Mouse (Mus musculus) kidney, postnatal 25 days (tissue): ENCODE results near the gene Slc12a7.

Experiments used
- DNase-seq, 2 experiments: peaks; one replicate each; pipeline ENCODE4 v3.0.0; 2021; ENCODE audit warnings: mixed read lengths in 2 of 2

The Slc12a7 gene

DNA sequence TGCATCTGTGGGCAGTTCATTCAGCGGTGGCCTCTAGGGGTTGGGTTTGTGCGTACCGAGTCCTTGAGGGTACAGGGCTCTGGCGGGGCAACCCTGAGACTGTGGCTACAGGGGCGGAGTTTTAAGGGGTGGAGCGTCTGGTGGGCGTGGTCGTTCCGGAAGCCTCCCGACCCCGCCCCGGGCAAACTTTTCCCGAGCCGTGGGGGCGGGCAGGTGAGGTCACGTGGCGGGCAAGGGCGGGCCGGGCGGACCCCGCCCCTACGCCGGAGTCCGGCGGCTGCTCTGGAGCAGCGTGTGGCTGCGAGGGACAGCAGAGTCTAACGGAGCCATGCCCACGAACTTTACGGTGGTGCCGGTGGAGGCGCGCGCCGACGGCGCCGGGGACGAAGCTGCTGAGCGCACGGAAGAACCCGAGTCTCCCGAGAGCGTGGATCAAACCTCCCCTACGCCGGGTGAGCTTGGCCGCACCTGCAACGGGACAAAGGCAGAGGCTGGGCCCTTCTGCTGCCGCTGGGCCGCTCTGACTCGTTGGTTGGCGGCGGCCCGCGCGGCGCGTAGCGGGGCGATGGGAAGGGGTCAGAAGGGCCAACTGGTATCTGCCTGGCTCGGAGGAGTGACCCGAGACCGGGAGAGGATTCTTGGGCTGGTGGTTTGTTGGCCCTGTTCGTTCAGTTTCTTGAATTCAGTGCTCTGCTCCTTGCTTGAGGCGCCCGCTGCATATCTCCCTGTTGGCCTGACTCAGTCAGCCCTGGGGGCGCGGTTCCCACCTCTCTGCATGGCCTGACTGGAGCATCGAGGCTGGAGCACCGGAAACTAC, 30.8 kb downstream of the Slc12a7 start:
- peak; percentile 97 to 98 for DNase-seq

DNA sequence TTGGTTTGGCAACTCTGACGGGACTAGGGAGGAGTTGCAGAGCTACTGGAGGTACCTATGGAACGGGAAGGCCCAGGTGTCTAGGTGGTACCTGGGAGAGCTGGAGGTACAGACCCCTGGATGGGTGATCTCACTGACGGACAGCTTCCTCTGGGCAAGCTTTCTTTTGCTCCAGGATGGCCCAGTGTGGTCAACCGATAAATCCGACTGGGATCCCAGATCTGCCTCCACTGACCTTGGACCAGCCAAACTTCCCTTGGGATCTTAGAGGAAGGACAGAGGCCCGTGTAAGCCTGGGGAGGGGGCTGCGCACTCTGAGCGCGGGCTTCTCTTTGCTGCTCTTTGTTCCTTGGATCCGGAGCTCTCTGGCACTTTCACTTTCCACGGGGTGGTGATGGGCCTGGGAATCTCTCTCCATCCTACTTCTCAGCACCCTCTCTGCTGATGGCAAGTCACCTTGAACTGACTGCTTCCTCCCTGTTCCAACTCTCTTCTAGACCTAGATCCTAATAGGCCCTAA, 31.4 kb downstream of the Slc12a7 start:
- DNase-seq: peak; percentile 64 to 78

DNA sequence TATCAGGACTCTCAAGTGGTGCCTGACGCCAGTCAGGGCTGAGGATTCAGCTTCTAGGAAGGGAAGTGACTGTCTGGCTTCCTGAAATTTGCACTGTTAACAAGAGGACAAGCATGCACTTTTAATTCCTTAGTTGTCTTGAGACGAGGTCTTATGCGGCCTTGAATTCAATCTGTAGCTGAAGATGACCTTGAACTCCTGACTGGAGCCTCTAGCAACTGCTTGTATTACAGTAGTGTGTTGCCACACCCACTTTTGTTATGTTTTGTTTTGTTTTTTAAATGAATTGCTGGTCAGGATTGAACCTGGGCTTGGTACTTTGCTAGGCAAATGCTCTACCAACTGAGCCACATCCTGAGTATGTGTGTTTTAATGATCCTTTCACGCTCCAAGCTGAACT, 32.5 kb downstream of the Slc12a7 start:
- no peak for DNase-seq

DNA sequence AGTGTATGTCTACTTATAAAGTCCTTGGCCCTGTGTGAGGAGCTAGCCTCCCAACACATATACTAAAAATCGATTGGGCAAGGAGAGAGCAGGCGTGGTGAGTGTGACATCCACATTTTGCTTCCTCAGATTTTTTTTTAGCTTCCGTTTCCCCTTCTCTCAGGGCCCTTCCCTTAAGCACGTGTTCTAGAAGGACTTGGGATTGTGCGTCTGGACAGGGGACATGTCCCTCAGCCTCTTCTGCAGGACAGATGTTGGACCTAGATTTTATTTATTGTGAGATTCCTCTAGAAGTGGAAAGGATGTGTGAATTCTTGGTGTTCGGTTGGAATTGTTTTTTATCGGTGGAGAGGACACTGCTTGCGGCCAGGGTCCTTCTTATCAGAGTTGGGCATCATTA, 34.3 kb downstream of the Slc12a7 start:
- DNase-seq: no peak

DNA sequence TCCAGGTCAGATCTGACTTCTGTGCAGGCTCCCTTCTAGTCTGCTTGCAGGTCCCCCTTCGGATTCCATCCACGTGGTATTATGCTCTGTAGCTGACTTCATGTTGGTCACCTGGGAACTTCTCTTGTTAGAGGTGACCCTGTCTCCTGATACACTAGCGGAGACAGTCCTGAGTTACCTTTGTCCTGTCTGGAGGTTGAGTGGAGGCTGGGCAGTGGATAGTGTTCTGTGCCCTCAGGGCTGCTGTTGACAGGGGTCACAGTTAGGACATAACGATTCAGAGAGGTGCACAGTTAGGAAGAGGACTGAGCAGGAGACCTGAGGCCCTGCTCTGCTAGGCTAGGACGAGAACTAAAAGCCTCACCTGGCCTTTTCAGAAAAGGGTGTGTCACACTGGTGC, 34.9 kb downstream of the Slc12a7 start:
- DNase-seq: peak; percentile 46 to 78

DNA sequence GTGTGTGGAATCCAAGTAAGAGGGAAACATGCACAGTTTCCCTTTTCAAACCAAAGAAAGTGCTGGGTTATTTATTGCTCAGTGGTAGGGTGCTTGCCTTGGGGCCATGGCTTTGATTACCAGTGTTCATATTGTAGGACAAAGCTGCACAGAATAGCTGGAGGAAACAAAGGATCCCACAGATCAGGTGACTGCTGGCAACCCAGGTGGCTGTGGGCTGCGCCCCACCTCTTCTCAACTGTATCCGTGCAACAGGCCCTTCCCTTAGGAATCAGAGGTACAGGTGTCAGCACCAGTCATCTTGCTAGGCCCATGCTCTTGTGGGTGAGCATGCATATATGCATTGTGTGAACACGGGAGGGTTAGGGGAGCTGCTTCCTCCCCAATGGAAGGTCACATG, 35.4 kb downstream of the Slc12a7 start:
- DNase-seq: no peak

DNA sequence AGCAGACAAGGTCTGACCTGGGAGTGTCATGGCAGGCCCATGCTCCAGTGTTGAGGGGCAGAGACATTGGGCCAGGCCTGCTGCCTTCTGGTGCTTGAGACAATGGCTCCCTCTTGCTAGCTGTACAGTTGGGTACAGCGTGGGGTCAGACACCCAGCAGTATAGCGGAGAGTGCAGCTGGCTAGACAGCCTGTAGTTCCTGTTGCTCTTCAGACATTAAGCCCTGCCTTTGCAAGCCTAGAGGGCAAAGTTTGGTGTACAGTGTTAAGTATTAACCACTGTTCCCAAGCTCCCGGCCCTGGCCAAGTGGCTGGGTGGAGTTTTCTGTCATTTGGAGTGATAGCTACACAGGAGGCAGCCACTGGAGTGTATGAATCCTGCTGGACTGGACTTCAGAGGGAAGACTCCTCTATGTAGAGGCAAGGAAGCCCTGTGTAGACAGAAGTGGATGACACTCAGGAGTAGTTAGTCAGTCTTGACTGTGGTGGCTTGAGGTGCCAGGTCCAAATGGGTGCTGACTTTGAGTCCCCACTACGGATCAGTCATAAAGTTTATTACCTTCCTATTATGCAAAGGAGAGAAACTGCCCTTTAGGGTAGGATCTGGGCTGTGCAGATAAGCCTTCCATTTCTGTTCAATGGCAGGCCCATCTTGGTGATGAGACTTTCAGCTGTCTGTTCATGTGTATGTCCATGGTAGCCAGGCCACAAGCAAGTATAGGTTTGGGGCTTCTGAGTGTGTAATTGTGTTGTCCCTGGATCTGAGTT, 37.2 kb downstream of the Slc12a7 start:
- peak; percentile 79 to 92 for DNase-seq

DNA sequence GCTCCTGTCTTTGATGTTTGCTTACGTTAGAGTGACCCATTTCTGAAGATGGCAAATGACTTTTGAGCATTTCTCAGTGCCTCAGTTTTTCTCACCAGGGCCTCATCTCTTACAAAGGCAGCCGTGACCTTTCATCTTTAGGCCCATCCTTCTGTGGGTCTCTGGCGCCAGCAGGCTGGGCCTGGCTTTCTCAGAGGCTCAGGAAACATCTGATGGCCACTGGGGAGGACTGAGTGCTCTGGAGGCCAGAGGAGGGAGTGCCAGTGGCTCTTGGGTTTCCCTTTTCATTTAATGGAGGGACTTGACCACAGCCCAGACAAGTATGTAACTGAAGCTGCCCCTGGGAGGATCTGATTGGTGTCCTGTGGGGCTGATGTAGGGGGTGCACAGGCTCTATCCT, 38.2 kb downstream of the Slc12a7 start:
- peak; percentile 41 to 72 for DNase-seq

DNA sequence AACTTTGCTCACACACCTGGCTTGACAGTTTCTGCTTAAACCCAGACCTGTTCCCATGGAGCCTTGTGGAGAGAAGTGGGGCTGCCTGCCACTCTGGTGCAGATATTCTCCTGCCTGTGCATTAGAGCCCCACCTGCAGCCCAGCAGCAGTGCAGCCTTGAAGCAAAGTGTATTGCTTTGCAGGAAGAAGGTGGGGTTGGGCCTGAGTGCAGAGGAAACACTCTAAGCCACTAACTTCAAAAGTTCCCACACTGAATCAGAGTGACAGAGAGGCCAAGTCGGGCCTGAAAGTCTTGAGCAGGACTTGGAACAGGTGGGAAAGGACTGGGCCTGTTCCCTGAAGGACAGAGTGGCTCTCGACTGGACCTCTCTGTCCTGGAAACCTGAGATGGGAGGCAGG, 39.8 kb downstream of the Slc12a7 start:
- DNase-seq: peak; percentile 23 to 55

DNA sequence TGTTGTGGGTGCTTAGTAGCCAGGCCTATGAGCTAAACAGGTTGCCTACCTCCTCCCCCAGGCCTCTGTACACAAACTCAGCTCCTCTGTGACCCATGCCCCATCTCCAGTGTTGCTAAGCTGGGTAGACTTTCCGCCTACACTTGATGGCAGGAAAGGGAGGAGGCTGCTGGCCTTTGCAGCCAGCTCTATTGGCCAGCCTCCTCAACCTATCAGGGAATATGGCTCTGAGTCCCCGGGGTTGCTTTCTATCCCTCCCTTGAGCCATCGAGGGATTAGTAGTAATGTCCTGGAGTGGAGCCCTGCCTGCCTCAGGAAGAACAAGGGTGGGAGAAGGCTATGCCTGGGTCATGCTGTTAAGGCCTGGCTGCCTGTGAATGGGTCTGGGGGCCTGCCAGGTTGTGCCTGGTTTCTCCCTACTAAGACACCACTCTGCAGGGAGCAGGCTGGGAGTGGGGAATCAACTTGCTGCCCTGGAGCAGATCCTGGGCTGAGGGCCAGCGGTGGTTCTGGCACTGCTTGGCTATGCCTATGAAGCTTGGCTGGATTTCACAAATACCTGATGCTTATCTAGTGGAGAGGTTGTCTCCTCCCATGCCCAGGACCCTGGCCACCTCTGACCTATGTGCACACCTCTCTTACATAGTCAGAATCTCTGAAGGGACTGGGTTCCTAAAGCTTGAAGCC, 40.8 kb downstream of the Slc12a7 start:
- peak; percentile 88 for DNase-seq

DNA sequence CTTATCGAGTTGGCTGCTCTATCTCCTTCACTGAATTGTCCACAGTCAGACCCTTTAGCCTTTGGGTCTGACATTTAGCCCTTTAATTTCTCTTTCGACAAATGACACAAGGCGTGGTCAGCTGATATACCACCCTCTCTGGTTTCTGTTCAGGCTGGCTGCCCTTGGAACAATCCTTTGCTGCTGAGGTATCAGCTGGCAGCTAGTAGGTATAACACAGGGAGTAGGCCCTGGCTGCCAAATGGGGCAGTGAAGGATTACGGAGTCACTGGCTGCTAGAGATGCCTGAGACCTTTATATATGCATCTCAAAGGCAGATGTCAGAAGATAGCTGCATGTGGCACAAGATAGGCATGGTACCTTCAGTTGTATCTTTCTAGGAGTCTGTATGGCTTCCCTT, 42.9 kb downstream of the Slc12a7 start:
- DNase-seq: peak in 1 of 2 experiments; percentile 32

DNA sequence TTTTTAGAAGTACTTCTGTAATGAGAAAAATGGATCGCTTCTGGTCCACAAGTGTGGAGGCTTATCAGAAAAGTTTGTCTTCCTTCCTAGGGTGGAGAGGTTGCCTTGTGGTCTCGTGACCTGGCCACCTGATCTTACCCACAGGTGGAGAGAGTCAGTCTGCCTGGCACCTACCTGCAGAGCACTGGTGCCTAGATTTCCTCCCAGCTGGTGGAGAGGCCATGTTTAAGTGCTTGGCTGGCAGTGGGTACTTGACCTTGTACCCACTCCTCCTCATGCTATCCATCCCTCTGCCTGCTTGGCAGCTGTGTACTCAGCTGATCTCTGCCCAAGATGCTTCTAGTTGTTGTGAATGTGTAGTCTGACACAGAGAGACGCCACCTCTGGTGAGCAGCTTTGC, 44.7 kb downstream of the Slc12a7 start:
- DNase-seq: no peak

DNA sequence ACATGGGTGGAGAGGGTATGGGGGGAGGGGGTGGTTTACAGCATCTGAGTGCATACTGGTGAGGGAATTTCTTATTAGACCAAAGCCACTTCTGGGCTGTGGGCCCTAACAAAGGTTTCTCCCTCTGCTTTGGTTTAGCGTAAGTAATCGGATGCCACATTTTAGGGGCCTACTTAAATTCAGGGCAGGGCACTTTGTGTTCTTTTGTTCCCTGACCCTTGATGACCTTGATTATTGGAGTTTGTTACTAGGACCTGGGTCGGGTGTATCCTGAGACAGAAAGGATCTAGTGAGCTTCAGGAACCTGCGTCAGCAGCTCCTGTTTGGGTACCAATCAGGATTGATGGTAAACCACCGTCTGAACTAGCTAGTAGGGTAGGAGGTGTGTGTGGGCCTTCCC, 49.6 kb downstream of the Slc12a7 start:
- no peak for DNase-seq

DNA sequence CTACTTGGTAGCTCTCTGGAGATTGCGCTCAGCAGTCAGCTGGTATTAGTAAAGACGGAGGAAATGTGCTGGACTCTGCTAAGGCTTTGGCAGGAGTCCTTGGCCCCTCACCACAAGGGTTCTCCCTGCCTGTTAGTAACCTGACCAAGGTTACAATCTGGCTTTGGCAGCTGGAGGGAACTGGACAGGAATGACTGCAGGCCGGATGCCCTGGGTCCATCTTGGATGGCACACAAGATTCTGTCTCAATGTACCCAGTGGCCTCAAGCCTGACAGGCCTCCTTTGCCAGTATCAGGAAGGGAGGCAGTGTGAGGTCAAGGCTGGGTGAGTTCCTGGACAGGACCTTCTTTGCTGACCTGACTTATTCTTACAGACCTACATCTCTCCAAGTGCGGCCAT, 59.3 kb downstream of the Slc12a7 start:
- DNase-seq: no peak

DNA sequence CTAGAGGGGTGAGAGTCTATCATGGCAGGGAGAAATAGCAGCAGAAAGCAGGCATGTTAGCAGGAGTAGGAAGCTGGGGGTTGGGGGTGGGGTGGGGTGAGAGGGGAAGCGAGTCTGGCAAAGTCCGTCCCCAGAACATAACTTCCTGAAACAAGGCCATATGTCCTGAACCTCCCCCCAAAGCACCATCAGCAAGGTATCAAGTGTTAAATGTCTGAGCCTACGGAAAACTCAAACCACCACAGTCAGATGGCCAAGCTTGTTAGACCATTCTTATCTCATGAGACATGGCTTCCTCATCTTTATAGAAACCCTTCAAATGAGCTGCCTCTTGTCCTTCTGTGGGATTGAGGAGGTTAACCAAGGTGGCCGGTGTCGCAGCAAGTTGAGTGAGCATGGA, 60.3 kb downstream of the Slc12a7 start:
- no peak for DNase-seq

DNA sequence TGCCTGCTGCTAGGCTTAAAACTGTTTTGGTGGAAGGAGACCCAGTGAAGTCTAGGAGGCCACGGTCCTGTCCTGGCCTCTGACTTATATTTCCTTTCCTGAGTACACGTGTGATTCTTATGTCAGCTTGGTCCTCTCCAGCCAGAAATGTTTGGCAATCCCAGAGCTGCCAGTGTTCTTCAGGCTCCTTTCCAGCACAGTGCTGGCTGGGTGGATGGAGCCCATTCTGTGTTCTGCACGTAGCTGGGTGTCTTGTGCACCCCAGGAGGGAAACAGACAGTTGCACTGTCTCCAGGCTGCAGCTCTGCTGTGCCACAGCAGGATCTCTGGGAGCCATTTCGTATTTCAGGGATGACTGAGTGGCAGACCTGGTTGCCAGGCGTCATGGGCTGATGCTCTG, 66.2 kb downstream of the Slc12a7 start:
- DNase-seq: no peak

DNA sequence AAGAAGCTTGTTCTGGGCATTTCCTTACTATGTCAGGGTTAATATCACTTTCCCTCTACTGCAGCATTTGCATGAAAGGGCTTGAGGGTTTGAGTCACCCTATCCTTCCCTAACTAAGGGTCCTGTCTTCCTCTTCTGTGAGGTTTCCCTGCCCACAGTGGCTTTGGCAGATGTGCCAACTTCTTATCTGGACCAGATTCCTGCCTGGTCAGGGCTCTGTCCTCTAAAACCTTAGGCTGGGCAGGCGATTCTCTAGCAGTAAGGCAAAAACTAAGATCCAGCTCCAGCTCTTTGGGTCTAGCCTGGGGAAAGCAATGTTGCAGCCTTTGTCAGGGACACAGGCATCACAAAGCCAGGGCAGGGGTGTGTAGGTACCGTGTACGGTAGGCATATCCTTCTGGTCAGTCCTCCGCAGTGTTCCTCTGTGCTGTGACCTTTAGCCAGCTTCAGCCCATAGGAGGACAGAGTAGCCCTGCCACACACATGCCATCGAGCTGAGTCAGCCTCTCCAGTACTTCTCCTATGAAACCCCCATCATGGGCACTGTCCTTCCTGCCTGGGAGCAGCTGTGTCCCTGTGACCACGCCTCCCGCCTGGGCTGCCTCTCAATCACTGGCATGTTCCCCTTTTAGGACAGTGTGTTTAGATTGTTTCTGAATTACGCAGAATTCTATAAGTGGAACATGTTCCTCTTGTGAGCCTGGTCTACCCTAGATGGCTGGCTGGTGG, 70.7 kb downstream of the Slc12a7 start:
- peak; percentile 8 to 62 for DNase-seq

DNA sequence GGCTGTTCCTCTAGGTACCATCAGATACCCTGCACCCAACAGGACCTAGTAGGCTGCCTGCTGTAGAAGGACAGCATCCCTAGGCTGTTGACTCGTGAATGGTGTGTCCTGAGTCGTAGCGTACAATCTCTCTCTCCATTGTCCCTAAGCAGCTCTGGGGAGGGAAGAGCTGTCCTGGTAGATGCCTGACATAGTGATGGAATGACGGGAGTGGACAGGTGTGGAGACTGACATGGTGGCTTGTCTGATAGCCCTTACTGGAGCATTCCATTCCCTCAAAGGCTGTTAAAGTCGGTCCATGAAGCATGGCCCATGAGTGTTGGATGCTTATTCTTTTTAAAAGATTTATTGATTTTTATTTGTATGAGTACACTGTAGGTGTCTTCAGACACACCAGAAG, 72.0 kb downstream of the Slc12a7 start:
- DNase-seq: no peak

DNA sequence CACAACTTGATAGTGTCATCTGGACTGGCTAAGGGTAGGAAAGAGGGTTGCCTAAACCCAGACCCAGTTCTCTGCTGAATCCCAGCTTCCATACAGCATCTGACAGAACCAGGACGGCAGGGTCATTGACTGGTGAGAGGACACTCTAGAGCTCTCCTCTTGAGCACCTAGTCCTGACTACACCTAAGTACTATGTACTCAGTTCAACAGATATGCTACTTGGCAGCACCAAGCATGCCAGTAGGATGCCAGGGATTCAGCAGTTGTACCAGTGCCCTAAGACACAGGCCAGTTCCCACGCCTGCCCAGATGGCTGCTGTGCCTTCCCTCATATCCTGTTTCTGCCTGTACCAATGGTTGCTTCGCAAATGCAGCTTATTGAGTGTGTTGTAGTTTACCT, 80.0 kb downstream of the Slc12a7 start:
- no peak for DNase-seq

DNA sequence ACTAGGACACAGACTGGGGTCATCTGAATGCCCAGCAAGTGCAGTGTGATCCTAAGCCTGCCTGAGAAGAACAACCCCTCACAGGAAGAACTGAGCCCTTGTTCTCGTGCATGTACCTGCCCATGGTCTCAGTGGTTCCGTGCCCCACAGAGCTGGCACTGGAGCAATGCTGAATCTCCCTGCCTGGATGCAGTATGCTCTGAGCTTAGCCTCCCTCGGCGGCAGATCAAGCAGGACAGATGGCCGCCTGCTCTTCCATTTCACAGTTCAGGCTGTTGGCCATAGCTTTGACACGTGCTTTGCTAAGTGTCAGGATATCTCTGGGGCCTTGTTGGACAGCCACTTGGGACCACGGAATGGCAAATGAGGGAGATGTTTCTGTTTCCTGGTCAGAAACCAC, 81.3 kb downstream of the Slc12a7 start:
- no peak for DNase-seq

DNA sequence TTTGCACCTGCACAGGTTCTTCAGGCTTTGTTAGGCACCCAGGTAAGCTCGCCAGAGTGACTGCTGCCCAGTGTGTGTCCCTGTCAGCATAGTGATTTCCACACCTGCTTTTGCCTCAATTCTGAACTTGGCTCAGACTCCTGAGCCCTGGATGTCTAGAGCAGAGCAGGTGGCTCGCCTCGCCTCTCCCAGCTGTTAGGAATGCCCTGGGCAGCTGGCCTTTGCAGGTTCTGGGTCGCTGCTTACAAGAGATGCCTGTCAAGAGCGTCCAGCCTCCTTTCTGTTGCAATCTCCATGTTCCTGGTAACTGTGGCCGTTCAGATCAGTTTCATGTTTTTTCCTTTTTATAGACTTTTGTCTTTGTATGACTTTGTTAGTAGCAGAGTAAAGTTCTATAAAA, 83.4 kb downstream of the Slc12a7 start:
- DNase-seq: peak; percentile 35 to 67

DNA sequence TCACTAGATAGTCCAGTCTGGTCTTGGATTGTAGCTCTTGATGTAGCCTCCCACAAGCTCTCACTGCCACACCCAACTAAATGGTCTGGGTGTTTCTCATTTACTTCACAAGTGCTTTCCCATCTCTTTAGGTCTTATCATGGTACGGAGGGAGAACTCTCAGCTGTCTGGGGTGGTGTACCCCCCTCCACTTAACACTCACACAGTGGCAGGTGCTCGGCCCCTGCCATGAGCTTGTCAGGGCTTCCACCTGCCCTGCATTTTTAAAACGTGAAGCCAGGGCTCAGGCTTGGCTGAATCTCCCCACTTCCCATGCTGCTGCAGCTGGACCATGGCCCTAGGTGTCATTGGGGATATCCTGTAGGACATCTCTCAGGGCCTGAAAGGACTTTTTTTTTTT, 86.0 kb downstream of the Slc12a7 start:
- no peak for DNase-seq

DNA sequence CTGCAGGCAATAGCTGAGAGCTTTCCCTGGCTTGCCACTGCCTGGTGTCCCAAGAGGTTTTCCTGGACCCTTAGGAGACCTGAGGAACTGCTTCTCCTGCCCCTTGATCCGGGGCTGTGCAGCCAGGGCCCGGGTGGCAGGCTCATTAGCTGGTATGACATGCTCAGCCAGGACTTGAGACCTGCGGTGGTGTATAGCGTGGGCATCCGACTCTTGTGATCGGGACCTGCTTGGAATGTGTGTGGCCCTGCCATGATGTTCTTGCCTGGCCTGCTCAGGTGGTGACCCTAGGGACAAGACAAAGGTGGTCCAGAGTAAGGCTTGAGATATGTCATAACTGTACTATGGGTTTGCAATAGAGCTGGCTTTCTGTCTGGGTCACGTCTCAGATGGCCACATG, 88.4 kb downstream of the Slc12a7 start:
- no peak for DNase-seq
